Mouse (Mus musculus): ENCODE measurements around the gene Pola1. TPM values are rescaled to one million over a fixed set of nuclear protein-coding genes. Genes with fewer than 3 reads are reported as not detected.

The Pola1 gene
- polyA plus RNA-seq (2014; fragmentation: Illumina TruSeq; extraction: RNeasy Lipid Tissue Mini Kit (QIAGEN cat#74804); ENCODE audit: low replicate concordance) = 12.8 TPM

DNA sequence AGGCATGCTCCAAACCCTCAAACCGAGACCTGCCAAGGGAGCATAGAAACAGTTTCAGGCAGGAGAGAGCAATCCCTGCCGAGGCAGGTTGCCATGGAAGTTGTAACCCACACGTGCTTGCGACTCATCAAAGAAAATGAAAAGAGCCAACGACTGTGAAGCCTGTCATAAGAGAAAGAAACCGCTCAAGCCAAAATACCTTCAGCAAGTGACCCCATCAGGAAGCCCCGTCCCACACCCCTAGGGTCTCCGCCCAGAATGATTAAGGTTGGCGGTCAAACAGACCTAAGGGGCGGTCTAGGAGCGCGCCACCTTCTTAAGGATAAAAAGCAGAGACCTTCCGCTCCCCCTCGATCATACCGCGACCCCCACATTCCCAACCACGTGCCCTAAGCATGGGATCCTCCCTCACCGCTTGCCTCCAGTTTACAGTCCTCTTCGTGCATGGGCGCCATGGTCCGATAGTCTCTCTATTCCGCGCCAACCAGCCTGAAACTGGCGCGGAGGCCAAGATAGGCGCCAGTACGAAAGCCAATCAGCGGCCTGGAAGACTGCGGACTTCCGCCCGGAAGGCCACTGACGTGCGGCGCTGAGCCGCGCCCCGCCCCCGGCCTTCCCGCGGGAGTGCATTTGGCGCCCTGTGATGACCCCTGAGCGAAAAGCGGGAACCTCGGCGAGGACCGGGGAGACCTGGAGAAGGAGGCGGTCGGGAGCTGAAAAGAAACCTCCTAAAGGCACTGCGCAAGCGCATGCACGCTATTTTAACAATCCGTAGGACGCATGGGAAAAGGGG, at the start of gene Pola1:
TSS of gene Pola1 (minus strand) at position 499 of the 793 bp plus-strand sequence.

DNA sequence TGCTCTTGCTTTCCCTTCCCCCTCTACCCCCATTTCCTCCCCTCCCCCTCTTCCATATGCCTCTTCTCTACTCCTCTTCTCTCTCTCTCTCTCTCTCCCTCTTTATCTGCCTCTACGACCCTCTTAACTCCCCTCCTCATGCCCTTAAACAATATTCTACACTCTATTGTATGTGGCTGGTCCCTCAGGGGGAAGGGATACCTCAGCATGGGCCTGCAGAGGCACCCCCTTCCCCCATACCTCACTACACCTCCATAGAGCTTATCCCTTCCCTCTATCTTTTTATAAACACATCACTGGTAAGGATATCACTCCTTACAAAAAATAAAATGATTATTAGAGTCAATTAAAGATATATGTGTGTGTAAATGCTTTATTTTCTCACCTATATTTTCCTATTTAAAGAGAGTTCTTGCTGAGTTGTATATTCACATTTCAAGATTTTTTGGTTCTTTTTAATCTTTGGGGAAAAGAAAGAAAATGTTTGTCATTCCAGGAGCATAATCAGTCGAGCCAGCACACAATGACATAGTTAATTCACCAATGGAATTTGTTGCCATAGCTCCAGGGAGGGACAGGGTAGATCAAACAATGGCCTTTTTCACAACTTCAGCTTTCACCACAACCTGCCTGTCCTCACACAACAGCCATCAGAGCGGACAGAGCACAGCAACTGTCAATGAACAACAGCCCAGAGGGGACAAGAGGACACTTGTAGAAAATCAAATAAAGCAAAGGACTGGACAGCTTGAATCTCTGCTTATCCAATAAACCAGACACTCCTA, 22.5 kb upstream of the Pola1 start, which contains the start of gene Pcyt1b:
TSS of gene Pcyt1b (plus strand) at position 646 of the 785 bp plus-strand sequence.

DNA sequence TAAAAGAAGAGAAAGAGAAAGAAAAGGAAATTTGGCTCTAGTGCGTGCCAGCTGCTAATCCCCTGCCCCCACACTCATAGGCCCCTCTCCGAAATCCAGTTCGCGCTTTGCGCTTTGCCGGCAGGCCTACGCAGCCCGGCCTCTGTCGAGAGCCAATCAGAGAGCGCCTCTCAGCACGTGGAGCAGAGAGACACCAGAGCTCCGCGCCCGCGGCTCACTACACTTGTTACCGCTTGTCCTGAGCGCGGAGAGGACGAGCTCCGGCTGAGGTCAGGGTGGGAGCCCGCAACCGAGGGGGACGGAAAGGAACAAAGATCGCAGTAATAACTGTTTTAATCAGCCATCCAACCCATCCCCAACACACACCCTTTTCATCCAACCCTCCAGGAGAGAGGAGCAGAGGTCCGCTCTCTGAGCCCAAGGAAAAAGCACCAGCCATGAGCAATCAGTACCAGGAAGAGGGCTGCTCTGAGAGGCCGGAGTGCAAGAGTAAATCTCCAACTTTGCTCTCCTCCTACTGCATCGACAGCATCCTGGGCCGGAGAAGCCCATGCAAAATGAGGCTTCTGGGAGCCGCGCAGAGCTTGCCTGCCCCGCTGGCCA, 345.6 kb downstream of the Pola1 start, which contains the start of gene Arx:
TSS of gene Arx (plus strand) at position 155 of the 603 bp plus-strand sequence.

Other genes with a start within 250 kb of the Pola1 start
- 0.71 TPM for gene Pcyt1b, start 22.7 kb upstream of the Pola1 start, polyA plus RNA-seq (2014; fragmentation: Illumina TruSeq; extraction: RNeasy Lipid Tissue Mini Kit (QIAGEN cat#74804); ENCODE audit: low replicate concordance)
- gene Pdk3, start 200.0 kb upstream of the Pola1 start, polyA plus RNA-seq (2014; fragmentation: Illumina TruSeq; extraction: RNeasy Lipid Tissue Mini Kit (QIAGEN cat#74804); ENCODE audit: low replicate concordance) = 53.8 TPM